Mouse (Mus musculus): Measurements from ENCODE around the gene Smcp.

Gene Smcp

GRCm38 (mm10) chr3:92588858-92589257 is at the start of gene Smcp:
Gene Smcp, minus strand, starts transcription at chr3:92588997.
- no peak for DNase-seq (ENCODE audit: low spot score)

GRCm38 (mm10) chr3:92638653-92638991 is 49.8 kb upstream of the Smcp start:
- no peak for DNase-seq (ENCODE audit: low spot score)

- no peak for DNase-seq (ENCODE audit: low spot score)
Observed at GRCm38 (mm10) chr3:92637745-92638652, 49.2 kb upstream of the Smcp start.

GRCm38 (mm10) chr3:92621560-92621959 is 32.8 kb upstream of the Smcp start, which contains the start of gene Lce6a:
Gene Lce6a, minus strand, starts transcription at chr3:92621660.
- no peak for DNase-seq (ENCODE audit: low spot score)

GRCm38 (mm10) chr3:92609804-92610203 is 21.0 kb upstream of the Smcp start:
- no peak for DNase-seq (ENCODE audit: low spot score)

- no peak for DNase-seq (ENCODE audit: low spot score)
Observed at GRCm38 (mm10) chr3:92607392-92607791, 18.6 kb upstream of the Smcp start, which contains the start of gene 2210017I01Rik. Gene 2210017I01Rik, minus strand, starts transcription at chr3:92607492.

GRCm38 (mm10) chr3:92602169-92602568 is 13.4 kb upstream of the Smcp start:
- no peak for DNase-seq (ENCODE audit: low spot score)

GRCm38 (mm10) chr3:92600456-92600855 is 11.7 kb upstream of the Smcp start:
- DNase-seq (ENCODE audit: low spot score): no peak

GRCm38 (mm10) chr3:92599973-92600372 is 11.2 kb upstream of the Smcp start:
- no peak for DNase-seq (ENCODE audit: low spot score)

GRCm38 (mm10) chr3:92598429-92598828 is 9.6 kb upstream of the Smcp start:
- DNase-seq (ENCODE audit: low spot score): no peak

- no peak for DNase-seq (ENCODE audit: low spot score)
Observed at GRCm38 (mm10) chr3:92587190-92587589, 1.6 kb downstream of the Smcp start.

- DNase-seq (ENCODE audit: low spot score): no peak
Observed at GRCm38 (mm10) chr3:92585055-92585454, 3.7 kb downstream of the Smcp start.

GRCm38 (mm10) chr3:92583164-92583826 is 5.5 kb downstream of the Smcp start:
- no peak for DNase-seq (ENCODE audit: low spot score)

GRCm38 (mm10) chr3:92579508-92579907 is 9.3 kb downstream of the Smcp start:
- no peak for DNase-seq (ENCODE audit: low spot score)

GRCm38 (mm10) chr3:92578652-92579413 is 10.0 kb downstream of the Smcp start:
- no peak for DNase-seq (ENCODE audit: low spot score)

- no peak for DNase-seq (ENCODE audit: low spot score)
Observed at GRCm38 (mm10) chr3:92573449-92574041, 15.3 kb downstream of the Smcp start, which contains the start of gene Ivl. Gene Ivl, minus strand, starts transcription at chr3:92573735.

- no peak for DNase-seq (ENCODE audit: low spot score)
Observed at GRCm38 (mm10) chr3:92572514-92573155, 16.2 kb downstream of the Smcp start.

- no peak for DNase-seq (ENCODE audit: low spot score)
Observed at GRCm38 (mm10) chr3:92568752-92569151, 20.0 kb downstream of the Smcp start.

- no peak for DNase-seq (ENCODE audit: low spot score)
Observed at GRCm38 (mm10) chr3:92565418-92565817, 23.4 kb downstream of the Smcp start.

- DNase-seq (ENCODE audit: low spot score): no peak
Observed at GRCm38 (mm10) chr3:92534411-92534810, 54.4 kb downstream of the Smcp start, which contains the start of gene 2310046K23Rik. Gene 2310046K23Rik, minus strand, starts transcription at chr3:92534511.

Data from left cerebral cortex, adult 11 months (tissue).